Mouse (Mus musculus): ENCODE measurements at regions not wholly inside any gene's neighbourhood (a gene's known extent, or its start where the extent isn't known, plus 50 kb on each side); places are given as distances from the start of the nearest gene placed in this dataset.

DNA sequence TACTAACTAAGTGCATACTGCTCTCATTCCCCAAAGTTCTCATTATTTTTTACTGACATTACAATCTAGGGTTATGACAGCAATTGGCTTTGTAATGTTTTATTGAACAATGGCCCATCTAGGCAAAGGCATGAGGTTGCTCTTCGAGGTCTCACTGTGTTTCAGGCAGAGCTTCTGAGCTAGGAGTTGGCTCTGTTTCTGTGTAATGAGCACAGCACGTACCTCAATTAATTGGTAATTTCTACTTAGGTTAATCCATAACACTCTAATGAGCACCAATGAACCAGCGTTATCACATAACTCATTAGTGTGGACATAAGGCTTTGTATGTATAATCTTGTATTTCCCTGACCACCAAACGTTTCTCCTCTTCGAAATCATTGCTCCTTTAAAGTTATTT, 398.6 kb upstream of the Gm10295 start:
- no peak for DNase-seq (ENCODE audit: low spot score)
- 81% methylated on average over 5 of the region's 5 CpGs for WGBS
- Histone ChIP-seq H3K27me3 (ENCODE audit: insufficient read depth, poor library complexity, severe bottlenecking) (no peaks in the 10 kb centered on the region), H3K27ac (no peak overlapping the region), H3K4me3 (no peak overlapping the region), H3K9me3 (no peaks in the 10 kb centered on the region), H3K36me3 (no peaks in the 10 kb centered on the region), H3K4me1 (no peaks in the 10 kb centered on the region)

DNA sequence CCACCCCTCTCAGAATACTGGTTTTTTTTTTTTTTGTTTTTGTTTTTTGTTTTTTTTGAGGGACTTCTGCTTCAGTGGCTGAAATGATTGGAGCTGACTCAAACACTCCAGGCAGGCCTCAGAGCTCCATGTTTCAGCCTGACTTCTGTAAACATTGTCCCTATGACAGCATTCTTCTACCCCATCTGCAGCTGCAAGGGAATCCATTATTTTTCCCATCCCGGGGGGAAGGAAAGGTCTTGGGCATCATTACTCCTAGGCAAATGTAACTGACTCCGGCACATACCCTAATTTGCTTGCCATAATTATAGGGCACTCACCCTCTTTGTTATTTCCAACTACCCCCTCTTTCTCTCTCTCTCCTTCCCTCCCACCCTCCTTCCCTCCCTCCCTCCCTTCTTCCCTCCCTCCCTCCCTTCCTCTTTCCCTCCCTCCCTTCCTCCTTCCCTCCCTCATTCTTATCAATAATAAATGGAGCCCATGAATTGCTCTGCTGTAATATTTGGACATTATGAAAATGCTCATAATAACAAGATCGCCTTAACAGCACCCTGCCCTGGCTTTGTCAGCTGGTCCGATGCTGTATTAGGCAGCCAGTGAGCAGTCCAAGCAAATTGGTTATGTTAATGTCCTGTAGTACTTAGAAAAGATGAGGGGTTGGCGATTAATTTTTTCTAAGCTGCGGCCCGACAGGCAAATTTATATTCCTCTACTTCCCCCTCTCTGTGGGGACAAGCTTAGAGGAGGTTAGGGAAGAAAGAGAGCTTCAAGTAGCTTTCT, 395.0 kb upstream of the Gm10295 start:
- WGBS, result 83% methylated on average over 7 of the region's 7 CpGs

DNA sequence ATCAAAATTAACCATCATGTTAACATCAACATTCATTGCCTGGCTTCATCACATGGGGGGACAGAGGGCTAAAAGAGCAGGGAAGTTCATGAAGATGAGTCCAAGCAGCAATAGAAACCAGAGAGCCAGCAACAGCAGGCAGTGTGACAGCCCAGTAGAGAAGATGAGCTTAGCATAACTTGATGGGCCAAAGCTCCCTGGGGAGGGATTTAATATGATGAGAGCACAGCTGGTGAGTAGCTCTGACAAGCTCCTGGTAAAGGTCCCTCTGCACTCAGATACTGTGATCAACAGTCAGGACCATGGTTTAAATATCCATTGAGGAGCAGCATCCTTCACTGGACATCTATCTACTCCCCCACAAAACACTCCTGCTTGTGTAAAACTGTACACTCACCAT, 377.2 kb upstream of the Gm10295 start:
- H3K27me3 ChIP-seq (ENCODE audit: insufficient read depth, poor library complexity, severe bottlenecking), result no peaks in the 10 kb centered on the region
- no peak overlapping the region for H3K27ac ChIP-seq
- H3K36me3 ChIP-seq, result no peaks in the 10 kb centered on the region
- H3K4me3 ChIP-seq, result no peak overlapping the region
- DNase-seq (ENCODE audit: low spot score), result no peak
- H3K4me1 ChIP-seq, result no peaks in the 10 kb centered on the region
- no peaks in the 10 kb centered on the region for H3K9me3 ChIP-seq

More for the DNA sequence above, 395.0 kb upstream of the Gm10295 start:
- no peaks in the 10 kb centered on the region for H3K9me3 ChIP-seq
- no peak for DNase-seq (ENCODE audit: low spot score)
- no peaks in the 10 kb centered on the region for H3K27me3 ChIP-seq (ENCODE audit: insufficient read depth, poor library complexity, severe bottlenecking)
- no peaks in the 10 kb centered on the region for H3K36me3 ChIP-seq
- H3K27ac ChIP-seq, result no peak overlapping the region
- H3K4me1 ChIP-seq, result no peaks in the 10 kb centered on the region
- no peak overlapping the region for H3K4me3 ChIP-seq

DNA sequence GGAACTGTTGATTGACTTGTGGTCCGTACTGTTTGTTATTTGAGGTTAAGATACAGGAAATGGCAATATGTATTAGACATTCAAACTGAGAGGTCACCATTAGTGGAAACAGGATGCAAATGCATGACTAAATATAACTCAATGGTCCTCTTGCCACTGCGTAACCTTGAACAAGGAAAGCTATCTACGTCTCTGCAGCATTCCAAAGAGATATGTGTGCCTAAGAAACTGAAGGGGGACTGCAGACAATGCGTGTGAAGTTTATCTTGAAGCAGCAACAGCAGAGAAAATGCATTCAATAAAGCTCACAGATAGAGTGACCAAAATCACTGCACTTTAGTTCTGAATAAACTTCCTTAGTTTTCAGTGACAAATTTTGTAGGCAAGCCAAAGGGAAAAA, 356.9 kb upstream of the Gm10295 start:
- 0 out of 2 replicates have a peak overlapping the region, but pooled peaks have one; percentile 29 for H3K27ac ChIP-seq
- no peaks in the 10 kb centered on the region for H3K9me3 ChIP-seq
- DNase-seq (ENCODE audit: low spot score), result no peak
- H3K4me3 ChIP-seq, result no peak overlapping the region
- H3K36me3 ChIP-seq, result no peaks in the 10 kb centered on the region
- WGBS, result 30% methylated on average over 4 of the region's 4 CpGs
- H3K27me3 ChIP-seq (ENCODE audit: insufficient read depth, poor library complexity, severe bottlenecking), result peaks cover 12% of the 10 kb centered on the region
- peaks cover 23% of the 10 kb centered on the region; the same call in 1 of the 2 replicates for H3K4me1 ChIP-seq

DNA sequence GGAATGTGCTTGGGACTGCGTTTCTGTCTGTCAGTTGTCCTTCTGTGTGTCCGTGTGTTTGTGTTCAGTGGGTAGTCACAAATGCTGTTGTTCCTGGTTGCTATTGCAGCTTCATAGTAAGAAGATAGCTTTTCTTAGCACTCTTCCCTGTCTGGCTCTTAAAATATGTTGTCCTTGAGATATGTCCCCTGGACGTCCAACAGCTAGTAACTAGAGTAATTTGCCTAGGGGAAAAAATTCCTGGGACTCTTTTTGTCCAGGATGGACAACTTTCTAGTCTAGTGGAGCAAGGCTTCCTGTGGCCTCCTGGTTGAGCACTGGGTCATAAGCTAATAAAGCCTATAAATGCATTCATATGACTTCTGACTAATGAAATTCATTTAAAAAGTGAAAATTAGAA, 354.9 kb upstream of the Gm10295 start:
- H3K9me3 ChIP-seq, result no peaks in the 10 kb centered on the region
- no peak for DNase-seq (ENCODE audit: low spot score)
- H3K36me3 ChIP-seq, result no peaks in the 10 kb centered on the region
- WGBS, result 39% methylated on average over 3 of the region's 3 CpGs
- H3K4me1 ChIP-seq, result peaks cover 23% of the 10 kb centered on the region; the same call in 1 of the 2 replicates
- H3K4me3 ChIP-seq, result no peak overlapping the region
- peak overlapping the region; percentile 92; the same call in 1 of the 2 replicates for H3K27ac ChIP-seq
- peaks cover 12% of the 10 kb centered on the region for H3K27me3 ChIP-seq (ENCODE audit: insufficient read depth, poor library complexity, severe bottlenecking)

DNA sequence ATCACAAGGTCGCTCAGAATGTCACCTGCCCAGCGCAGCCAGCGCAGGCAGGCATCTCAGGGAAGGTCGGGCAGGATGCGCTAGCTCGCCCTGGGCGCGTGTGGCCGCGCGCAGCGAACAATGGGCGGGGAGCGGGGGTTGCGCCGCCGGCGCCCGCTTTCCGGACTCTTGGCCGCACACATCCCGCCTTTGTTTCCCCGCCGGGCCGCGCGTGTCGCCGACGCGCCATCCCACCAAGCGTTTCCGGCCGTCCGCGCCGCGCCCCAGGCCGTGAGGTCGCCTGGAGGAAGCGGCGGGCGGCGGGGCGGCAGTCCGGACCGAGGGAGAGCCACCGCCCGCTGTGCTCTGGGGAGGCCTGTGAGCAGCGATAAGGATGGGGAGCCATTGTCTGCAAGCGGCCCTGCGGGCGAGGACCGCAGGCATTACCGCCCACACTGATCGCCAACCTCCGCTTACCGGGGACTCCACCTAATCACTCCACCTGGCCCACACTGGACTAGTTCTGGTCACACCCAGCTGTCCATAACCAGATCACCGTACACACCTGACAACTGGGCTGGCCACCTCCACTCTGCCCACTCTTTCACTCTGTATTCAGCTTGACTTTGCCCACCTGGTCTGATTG, 354.3 kb upstream of the Gm10295 start:
- H3K36me3 ChIP-seq, result no peaks in the 10 kb centered on the region
- H3K4me1 ChIP-seq, result peaks cover 23% of the 10 kb centered on the region; the same call in 1 of the 2 replicates
- H3K27ac ChIP-seq, result peak overlapping the region; percentile 92

DNA sequence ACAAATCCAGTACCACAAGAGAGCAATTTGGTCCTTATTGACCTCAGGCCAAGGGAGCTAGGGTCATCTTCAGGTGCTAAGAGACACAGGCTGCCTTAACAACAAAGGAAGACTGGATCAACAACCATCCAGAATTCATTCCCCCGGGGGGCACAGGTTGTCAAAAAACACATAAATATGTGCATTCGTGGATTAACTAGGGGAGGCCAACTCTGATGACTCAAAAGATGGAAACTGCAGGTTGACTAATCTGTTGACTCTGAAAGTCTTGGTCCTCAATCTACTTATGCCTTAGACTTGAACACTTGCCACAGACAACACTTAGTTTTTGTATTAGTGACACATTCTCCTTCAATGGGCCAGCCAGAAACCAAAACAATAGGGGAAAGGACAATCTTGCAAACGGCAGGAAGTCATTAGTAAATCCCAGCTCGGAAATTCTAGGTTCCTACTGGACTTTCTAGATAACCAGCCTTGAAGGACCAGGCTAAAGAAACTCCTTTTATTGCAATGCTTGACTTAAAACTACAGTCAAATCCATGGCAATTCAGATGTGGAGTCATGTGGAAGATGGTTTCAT, 353.5 kb upstream of the Gm10295 start:
- Histone ChIP-seq H3K9me3 (no peaks in the 10 kb centered on the region), H3K27me3 (ENCODE audit: insufficient read depth, poor library complexity, severe bottlenecking) (peaks cover 12% of the 10 kb centered on the region), H3K27ac (peak overlapping the region; percentile 92; the same call in 1 of the 2 replicates), H3K4me3 (peak overlapping the region; percentile 70), H3K4me1 (peaks cover 23% of the 10 kb centered on the region; the same call in 1 of the 2 replicates), H3K36me3 (no peaks in the 10 kb centered on the region)
- 52% methylated on average over 4 of the region's 4 CpGs for WGBS
- DNase-seq (ENCODE audit: low spot score), result no peak

More for the DNA sequence above, 354.3 kb upstream of the Gm10295 start:
- H3K4me3 ChIP-seq, result peak overlapping the region; percentile 70
- H3K27me3 ChIP-seq (ENCODE audit: insufficient read depth, poor library complexity, severe bottlenecking), result peaks cover 12% of the 10 kb centered on the region
- H3K9me3 ChIP-seq, result no peaks in the 10 kb centered on the region
- 1% methylated on average over 59 of the region's 59 CpGs for WGBS
- peak; percentile 76 for DNase-seq (ENCODE audit: low spot score)

Data from heart, embryonic 10.5 days (tissue).